Mouse (Mus musculus): Measurements from ENCODE around the gene Pspc1.
"Not testable (repeated sequence)": the region's sequence is repeated elsewhere in the genome, so short reads cannot be mapped to it uniquely, and the experiment has no call there.

DNA sequence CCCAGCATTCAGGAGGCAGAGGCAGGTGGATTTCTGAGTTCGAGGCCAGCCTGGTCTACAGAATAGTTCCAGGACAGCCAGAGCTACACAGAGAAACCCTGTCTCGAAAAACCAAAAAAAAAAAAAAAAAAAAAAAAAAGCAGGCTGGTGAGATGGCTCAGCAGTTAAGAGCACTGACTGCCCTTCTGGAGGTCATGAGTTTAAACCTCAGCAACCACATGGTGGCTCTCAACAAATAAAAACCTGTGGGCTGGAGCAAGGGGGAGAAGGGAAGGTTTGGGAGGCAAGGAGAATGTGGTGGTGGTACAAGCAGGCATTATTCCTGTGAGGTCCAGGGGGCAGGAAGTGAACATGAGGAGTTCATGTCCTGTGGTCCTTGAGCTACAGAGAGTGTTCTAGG lies 11.7 kb downstream of the Pspc1 start:
- not testable (repeated sequence) for TF ChIP-seq CTCF (IDR thresholded peaks at IDR 0.05; ENCODE audit: low read depth, low read length); POLR2A (IDR thresholded peaks at IDR 0.05; ENCODE audit: insufficient read depth, low read length); EP300 (IDR thresholded peaks at IDR 0.05; ENCODE audit: insufficient read depth, low read depth, low read length)
